Mouse (Mus musculus) limb, embryonic 13.5 days (tissue): ENCODE measurements around the gene Jph4. TPM values are rescaled to one million over a fixed set of nuclear protein-coding genes. Genes with fewer than 3 reads are reported as not detected.
A peak's percentile ranks its signal among the peaks of the same experiment; 100 is the strongest.

Experiments
- ATAC-seq: fragments of 200-750 bp; cut with Nextera tagmentation; 2 replicates; pipeline ENCODE4 v1.8.0; 2017; ENCODE audit warnings: low read depth, moderate number of reproducible peaks, moderate TSS enrichment; ENCODE audit not compliant: low FRiP score
- H3K27ac ChIP-seq: fragments of 300-500 bp; sonication (generic); 2 replicates; pipeline ENCODE4 v1.5.1; 2015; ENCODE audit warnings: inconsistent platforms, mild to moderate bottlenecking, moderate library complexity
- H3K27me3 ChIP-seq: fragments of 300-500 bp; sonication (generic); 2 replicates; pipeline ENCODE4 v1.6.1; 2015; ENCODE audit warnings: mild to moderate bottlenecking, inconsistent platforms
- H3K36me3 ChIP-seq: fragments of 300-500 bp; sonication (generic); 2 replicates; pipeline ENCODE4 v1.6.1; 2015; ENCODE audit warnings: inconsistent platforms, mild to moderate bottlenecking, moderate library complexity
- H3K4me1 ChIP-seq: fragments of 300-500 bp; sonication (generic); 2 replicates; pipeline ENCODE4 v1.6.1; 2015; ENCODE audit warnings: inconsistent platforms
- H3K4me2 ChIP-seq: fragments of 300-500 bp; sonication (generic); replicated peaks from 2 replicates; pipeline ENCODE4 v1.6.1; 2015; ENCODE audit warnings: inconsistent platforms, mild to moderate bottlenecking, moderate library complexity
- H3K4me3 ChIP-seq: fragments of 300-500 bp; sonication (generic); 2 replicates; pipeline ENCODE4 v1.5.1; 2015; ENCODE audit warnings: moderate library complexity, mild to moderate bottlenecking, inconsistent platforms
- H3K9ac ChIP-seq: fragments of 300-500 bp; sonication (generic); 2 replicates; pipeline ENCODE4 v1.6.1; 2015; ENCODE audit warnings: mild to moderate bottlenecking, inconsistent platforms
- H3K9me3 ChIP-seq: fragments of 300-500 bp; sonication (generic); 2 replicates; pipeline ENCODE4 v1.6.1; 2016; ENCODE audit warnings: inconsistent platforms
- WGBS: fragments of 180-500 bp; shearing (Covaris S2); methylation state at CpG from one replicate; pipeline ENCODE4 v1.1.7; 2015; 5-methylcytosine and 5-hydroxymethylcytosine counted together
- polyA plus RNA-seq: library from polyadenylated mRNA; unstranded; fragments of >200 nt; fragmentation: Nextera tagmentation; extraction: Ambion mirVana; gene quantifications from 2 replicates; pipeline ENCODE4 v1.2.1, GENCODE M21; 2015

Jph4 gene
- polyA plus RNA-seq, 1 experiment from 2014 or later, result 2.2 TPM

DNA sequence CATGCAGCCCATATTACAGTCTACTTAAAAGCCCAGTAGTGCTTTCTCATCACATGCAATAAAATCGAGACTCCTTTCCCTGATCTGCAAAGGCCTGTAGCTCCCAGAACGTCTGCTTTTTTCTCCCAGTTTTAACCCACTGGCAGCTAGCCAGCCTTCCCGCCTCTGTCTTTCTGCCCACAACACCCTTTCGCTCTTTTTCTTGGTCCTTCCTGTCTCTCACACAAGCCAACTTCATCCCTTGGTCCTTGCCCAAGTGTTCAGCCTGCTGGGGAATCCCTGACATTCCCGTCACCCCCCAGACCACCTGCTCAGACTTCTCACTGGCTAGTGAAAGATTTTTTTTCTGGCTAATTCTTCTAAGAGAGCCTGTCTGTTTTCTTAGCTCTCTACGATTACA, 40.5 kb downstream of the Jph4 start:
- 40% methylated on average over 6 of the region's 6 CpGs for WGBS
- Histone ChIP-seq H3K4me1 (peaks cover 42% of the 10 kb centered on the region), H3K27ac (no peak overlapping the region), H3K9me3 (no peaks in the 10 kb centered on the region), H3K4me2 (no peak overlapping the region), H3K27me3 (peaks cover 17% of the 10 kb centered on the region), H3K9ac (no peak overlapping the region), H3K36me3 (peaks cover 23% of the 10 kb centered on the region), H3K4me3 (no peak overlapping the region)
- ATAC-seq, result no peak

DNA sequence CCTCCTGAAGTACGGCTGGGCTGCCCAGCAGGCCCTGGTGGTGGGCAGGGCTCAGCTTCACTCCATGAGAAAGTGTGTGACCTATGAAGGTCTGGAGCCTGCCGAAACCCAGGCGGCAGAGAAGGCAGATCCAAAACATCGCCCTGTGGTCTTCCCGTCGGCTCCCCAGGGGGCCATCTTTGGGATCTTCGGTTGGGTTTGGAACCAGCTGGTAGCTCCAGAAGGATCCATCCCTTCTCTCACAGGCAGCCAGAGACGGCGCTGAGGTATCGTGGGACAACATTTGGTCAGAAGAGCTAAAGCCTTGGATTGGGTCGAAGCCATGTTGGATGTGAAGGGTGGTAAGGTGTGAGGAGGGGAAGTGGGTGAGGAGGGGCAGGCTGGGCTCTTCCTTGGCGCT, 42.3 kb downstream of the Jph4 start:
- H3K27me3 ChIP-seq, result peaks cover 17% of the 10 kb centered on the region

DNA sequence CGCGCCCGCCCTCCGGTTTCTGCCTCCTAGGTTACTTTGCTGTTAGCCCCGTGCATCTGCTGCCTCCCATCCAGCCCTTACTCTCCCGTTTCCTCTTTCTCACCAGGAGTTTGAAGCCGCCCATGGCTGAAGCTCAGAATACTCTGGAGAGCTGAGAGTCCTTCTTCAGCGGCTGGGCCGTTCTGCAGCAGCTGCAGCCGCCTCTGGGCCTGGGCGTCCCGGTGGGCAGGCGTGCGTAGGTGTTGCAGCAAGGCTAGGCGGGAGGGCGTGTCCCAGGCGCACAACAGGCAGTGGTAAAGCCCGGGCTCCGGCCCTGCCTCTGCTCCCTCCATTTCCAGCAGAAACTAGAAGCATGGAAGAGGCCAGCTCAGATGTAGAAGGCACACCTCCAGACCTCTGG, 45.0 kb downstream of the Jph4 start:
- H3K27ac ChIP-seq, result no peak overlapping the region
- peaks cover 4% of the 10 kb centered on the region; the same call in 1 of the 2 replicates for H3K27me3 ChIP-seq
- peak overlapping the region; percentile 22 for H3K4me3 ChIP-seq
- peak overlapping the region; percentile 54 for H3K9ac ChIP-seq
- WGBS, result 15% methylated on average over 19 of the region's 19 CpGs
- H3K36me3 ChIP-seq, result peaks cover 46% of the 10 kb centered on the region
- ATAC-seq, result 0 out of 2 replicates have a peak, but pooled peaks have one; percentile 45
- no peaks in the 10 kb centered on the region for H3K9me3 ChIP-seq
- peak overlapping the region; percentile 55 for H3K4me2 ChIP-seq
- H3K4me1 ChIP-seq, result peaks cover 20% of the 10 kb centered on the region

More for the DNA sequence above, 42.3 kb downstream of the Jph4 start:
- no peak overlapping the region for H3K4me3 ChIP-seq
- 92% methylated on average over 12 of the region's 12 CpGs for WGBS
- H3K4me2 ChIP-seq, result no peak overlapping the region
- peaks cover 28% of the 10 kb centered on the region for H3K36me3 ChIP-seq
- no peaks in the 10 kb centered on the region for H3K9me3 ChIP-seq
- peaks cover 39% of the 10 kb centered on the region for H3K4me1 ChIP-seq
- H3K9ac ChIP-seq, result no peak overlapping the region
- no peak overlapping the region for H3K27ac ChIP-seq
- ATAC-seq, result no peak

DNA sequence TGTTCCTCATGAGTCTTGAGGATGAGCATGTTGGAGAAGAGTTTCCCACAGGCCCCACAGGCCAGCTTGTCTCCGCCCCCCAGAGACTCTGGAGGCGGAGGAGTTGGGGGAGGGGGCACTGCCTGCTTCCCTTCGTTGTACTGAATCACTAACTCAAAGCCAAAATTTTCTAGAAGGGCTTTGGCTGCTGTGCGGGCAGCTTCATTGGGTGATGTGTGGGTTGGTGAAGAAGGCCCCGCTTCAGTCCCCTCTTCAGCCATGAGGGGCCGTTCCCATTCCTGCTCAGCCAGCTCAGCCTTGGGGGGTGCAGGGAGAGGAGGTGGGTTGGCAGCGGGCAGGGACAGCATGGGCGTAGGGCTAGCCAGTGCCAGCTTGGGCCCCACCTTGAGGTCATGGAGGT, 50.7 kb downstream of the Jph4 start:
- Histone ChIP-seq H3K9me3 (no peaks in the 10 kb centered on the region), H3K4me2 (no peak overlapping the region), H3K9ac (no peak overlapping the region), H3K36me3 (peaks cover 42% of the 10 kb centered on the region), H3K27ac (no peak overlapping the region), H3K27me3 (no peaks in the 10 kb centered on the region), H3K4me1 (peaks cover 25% of the 10 kb centered on the region), H3K4me3 (no peak overlapping the region)
- WGBS, result 88% methylated on average over 8 of the region's 8 CpGs
- no peak for ATAC-seq

DNA sequence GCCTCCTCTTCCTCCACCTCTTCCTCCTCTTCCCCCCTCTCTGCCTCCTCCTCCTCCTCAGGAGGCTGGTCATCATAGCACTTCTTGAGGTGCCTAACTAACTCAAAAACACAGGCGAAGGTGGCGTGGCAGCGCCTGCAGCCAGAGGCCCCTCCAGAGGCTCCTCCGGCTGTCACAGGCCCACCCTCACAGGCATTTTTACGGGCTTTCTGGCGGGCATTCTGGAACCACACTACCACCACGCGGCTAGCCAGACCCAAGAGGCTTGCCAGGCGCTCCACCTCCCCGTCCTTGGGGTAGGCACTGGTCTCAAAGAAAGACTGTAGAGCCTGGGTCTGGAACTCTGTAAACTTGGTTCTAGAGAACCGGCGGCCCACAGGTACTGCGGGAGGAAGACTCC, 51.3 kb downstream of the Jph4 start:
- Histone ChIP-seq H3K9me3 (no peaks in the 10 kb centered on the region), H3K36me3 (peaks cover 42% of the 10 kb centered on the region), H3K9ac (no peak overlapping the region), H3K27ac (no peak overlapping the region), H3K4me2 (no peak overlapping the region), H3K4me1 (peaks cover 29% of the 10 kb centered on the region), H3K27me3 (no peaks in the 10 kb centered on the region), H3K4me3 (no peak overlapping the region)
- 81% methylated on average over 13 of the region's 13 CpGs for WGBS
- ATAC-seq, result no peak

DNA sequence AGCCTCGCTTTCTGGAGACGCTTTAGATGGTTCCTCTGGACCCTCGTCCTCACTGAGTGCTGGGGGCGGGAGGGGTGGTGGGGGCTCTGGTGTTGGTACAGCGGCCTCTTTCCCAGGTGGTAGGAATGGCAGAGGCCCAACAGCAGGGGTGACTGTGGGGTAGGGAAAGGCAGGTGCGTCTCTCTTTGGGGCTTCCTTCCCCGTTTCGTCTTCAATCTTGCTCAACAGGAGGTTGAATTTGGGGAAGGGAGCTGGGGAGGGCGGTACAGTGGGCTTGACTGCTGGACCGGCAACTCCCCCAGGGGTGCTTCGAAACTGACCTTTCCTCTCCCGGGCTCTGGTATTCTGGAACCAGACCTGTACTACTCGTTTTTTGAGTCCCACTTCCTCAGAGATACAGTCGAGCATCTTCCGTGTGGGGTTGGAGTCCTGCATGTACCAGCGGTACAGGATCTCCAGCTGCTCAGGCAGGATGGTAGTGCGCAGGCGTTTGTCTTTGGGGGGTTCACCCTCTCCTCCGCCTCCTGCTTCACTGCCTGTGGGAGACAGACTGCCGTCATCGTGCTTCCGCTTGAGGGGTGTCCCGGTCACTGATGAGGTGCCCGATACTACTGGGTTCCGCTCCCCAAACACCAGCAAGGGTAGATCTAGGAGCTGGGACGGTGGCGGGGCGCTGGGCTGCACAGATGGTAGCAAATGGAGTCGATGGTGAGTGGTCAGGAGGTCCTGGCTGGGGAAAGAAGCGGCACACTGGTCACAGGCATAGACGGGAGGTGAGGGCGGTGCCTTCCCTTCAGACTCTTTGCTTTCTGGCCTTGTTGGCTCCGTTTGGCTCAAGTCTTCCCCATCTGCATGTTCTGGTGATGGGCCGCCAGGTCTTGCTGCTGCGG, 52.0 kb downstream of the Jph4 start:
- no peak overlapping the region for H3K4me2 ChIP-seq
- H3K9ac ChIP-seq, result no peak overlapping the region
- peaks cover 37% of the 10 kb centered on the region for H3K36me3 ChIP-seq
- H3K27me3 ChIP-seq, result no peaks in the 10 kb centered on the region
- no peaks in the 10 kb centered on the region for H3K9me3 ChIP-seq
- ATAC-seq, result no peak
- 75% methylated on average over 35 of the region's 35 CpGs for WGBS
- H3K4me3 ChIP-seq, result no peak overlapping the region
- H3K4me1 ChIP-seq, result peaks cover 29% of the 10 kb centered on the region
- no peak overlapping the region for H3K27ac ChIP-seq

DNA sequence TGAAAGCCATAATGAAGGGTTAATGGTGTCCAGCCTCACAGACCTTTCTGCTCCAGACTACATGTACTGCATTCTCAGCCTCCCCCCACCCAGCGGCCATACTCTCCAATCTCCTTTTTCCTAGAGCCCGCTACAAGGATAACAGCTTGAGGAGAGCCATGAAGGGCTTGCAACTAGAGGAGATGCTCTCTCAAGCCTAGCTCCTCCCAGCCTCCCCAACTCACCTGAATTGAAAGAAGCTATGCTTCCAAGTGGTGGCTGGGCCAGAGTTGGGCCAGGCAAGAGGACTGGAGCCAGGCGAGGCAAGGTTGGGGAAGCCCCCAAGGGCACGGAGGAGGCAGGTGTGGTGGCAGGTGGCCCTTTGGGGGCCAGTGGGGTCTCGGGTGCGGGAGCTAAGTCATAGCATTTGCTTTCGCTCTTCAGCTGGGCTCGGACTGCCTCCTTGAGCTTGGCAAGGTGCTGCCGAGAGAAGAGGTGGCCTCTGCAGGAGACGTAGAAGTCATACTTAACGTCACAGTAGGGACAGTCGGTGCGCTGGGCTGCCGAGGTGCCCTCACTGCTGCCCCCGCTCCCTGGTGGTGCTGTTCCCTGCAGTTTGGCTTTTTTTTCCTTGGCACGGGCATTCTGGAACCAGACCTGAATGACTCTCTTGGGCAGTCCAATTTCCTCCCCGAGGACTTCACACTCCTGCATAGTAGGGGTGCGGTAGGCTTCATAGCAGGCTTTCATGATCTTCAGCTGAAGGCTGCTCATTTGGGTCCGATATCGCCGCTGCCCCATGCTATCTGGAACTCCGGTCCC, 53.0 kb downstream of the Jph4 start:
- Histone ChIP-seq H3K36me3 (peaks cover 37% of the 10 kb centered on the region), H3K27ac (no peak overlapping the region), H3K4me1 (peaks cover 29% of the 10 kb centered on the region), H3K4me3 (no peak overlapping the region), H3K4me2 (no peak overlapping the region), H3K9me3 (no peaks in the 10 kb centered on the region), H3K27me3 (no peaks in the 10 kb centered on the region), H3K9ac (no peak overlapping the region)
- ATAC-seq, result no peak
- 83% methylated on average over 22 of the region's 22 CpGs for WGBS

DNA sequence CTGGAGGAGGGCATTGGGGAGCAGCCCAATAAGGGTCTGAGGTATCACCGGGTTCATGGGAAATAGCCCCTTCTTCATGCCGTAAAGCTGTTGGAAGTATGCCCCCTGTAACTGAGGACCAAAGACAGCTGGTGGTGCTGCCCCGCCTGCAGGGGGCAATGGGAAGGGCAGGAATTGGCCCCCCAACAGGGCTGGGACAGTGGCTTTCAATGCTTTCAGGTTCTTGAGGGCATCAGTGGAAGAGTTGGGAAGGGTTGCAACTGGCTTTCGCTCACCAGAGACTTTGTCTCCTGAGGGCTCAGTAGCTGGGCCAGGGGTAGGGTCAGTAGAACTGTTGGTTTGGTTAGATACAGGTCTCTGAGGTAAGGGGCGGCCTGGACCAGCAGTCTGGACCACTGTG, 53.6 kb downstream of the Jph4 start:
- Histone ChIP-seq H3K36me3 (peaks cover 31% of the 10 kb centered on the region), H3K27ac (no peak overlapping the region; the same call in 1 of the 2 replicates), H3K9me3 (no peaks in the 10 kb centered on the region), H3K4me2 (peak overlapping the region; percentile 58), H3K9ac (peak overlapping the region; percentile 39; the same call in 1 of the 2 replicates), H3K4me1 (peaks cover 29% of the 10 kb centered on the region), H3K27me3 (no peaks in the 10 kb centered on the region), H3K4me3 (peak overlapping the region; percentile 21; the same call in 1 of the 2 replicates)
- ATAC-seq, result no peak
- 81% methylated on average over 5 of the region's 5 CpGs for WGBS

DNA sequence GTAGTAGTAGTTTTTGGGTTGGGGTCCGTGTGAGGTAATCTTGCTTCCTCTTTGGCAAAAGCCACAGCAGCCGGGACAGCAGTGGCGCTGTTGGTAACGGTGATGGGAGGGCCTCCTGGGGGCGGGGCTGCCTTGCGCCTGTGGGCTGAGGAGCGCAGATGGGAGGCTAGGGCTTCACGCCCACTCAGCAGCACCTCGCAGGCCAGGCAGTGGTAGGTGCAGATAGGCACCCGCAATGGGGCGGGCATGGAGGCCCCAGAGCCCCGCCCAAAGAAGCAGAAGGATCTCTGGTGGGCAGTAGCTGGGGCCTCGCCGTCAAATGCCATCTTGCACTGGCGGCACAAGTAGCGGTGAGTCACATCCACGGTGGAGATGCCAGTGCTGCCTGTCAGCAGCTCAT, 54.1 kb downstream of the Jph4 start:
- WGBS, result 13% methylated on average over 17 of the region's 17 CpGs
- peak overlapping the region; percentile 39; the same call in 1 of the 2 replicates for H3K9ac ChIP-seq
- ATAC-seq, result peak; percentile 63; the same call in 1 of the 2 replicates

DNA sequence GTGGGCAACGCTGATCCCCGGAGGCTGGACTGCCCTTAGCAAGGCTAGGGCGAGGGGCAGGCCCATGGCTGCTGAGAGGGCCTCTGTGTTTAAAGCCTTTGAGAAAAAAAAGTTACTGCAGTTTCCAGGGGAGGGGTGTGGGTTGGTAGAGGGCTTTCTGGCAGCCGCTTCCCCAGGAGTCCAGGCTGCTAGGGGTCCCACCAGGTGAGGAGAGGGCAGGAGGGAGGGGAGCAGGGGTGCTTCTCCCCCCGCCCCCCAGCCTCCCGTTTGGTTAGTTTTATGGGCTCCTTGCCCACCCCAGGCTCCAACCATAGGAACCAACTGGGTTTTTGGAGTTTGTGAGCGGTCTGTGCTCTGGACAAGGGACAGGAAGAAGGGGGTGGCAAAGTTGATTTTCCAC, 54.9 kb downstream of the Jph4 start:
- Histone ChIP-seq H3K27me3 (no peaks in the 10 kb centered on the region), H3K4me1 (peaks cover 29% of the 10 kb centered on the region), H3K27ac (peak overlapping the region; percentile 55), H3K9me3 (no peaks in the 10 kb centered on the region), H3K4me2 (peak overlapping the region; percentile 58), H3K9ac (0 out of 2 replicates have a peak overlapping the region, but pooled peaks have one; percentile 39), H3K4me3 (no peak overlapping the region), H3K36me3 (peaks cover 20% of the 10 kb centered on the region)
- 0 out of 2 replicates have a peak, but pooled peaks have one; percentile 33 for ATAC-seq
- WGBS, result 27% methylated on average over 7 of the region's 7 CpGs

More for the DNA sequence above, 54.1 kb downstream of the Jph4 start:
- no peaks in the 10 kb centered on the region for H3K9me3 ChIP-seq
- peak overlapping the region; percentile 55; the same call in 1 of the 2 replicates for H3K27ac ChIP-seq
- peaks cover 29% of the 10 kb centered on the region for H3K4me1 ChIP-seq
- no peaks in the 10 kb centered on the region for H3K27me3 ChIP-seq
- peaks cover 27% of the 10 kb centered on the region for H3K36me3 ChIP-seq
- H3K4me3 ChIP-seq, result peak overlapping the region; percentile 21
- H3K4me2 ChIP-seq, result peak overlapping the region; percentile 58

DNA sequence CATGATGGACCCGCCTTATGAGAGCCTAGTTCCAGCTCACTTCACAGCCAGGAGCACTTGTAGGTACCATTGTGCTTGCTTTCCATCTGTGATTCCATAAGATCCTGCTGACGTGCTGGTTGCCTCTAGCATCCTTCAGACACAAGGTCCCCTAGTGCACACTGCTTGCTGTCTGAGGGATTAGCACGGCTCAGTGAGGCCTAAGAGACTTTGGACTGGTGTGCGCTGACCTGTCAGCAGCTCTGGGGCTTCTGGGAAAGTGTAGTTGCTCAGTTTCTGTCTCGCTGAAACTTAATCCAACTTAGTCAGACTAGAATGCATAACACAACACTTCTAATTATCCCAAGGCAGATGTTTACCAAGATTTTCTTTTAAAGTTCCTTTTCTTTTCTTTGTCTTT, 56.8 kb downstream of the Jph4 start:
- peaks cover 2% of the 10 kb centered on the region for H3K36me3 ChIP-seq
- no peaks in the 10 kb centered on the region for H3K9me3 ChIP-seq
- H3K27me3 ChIP-seq, result no peaks in the 10 kb centered on the region
- 67% methylated on average over 5 of the region's 5 CpGs for WGBS
- no peak overlapping the region for H3K9ac ChIP-seq
- H3K4me2 ChIP-seq, result no peak overlapping the region
- H3K4me1 ChIP-seq, result peaks cover 29% of the 10 kb centered on the region
- H3K27ac ChIP-seq, result no peak overlapping the region
- ATAC-seq, result no peak
- H3K4me3 ChIP-seq, result no peak overlapping the region

DNA sequence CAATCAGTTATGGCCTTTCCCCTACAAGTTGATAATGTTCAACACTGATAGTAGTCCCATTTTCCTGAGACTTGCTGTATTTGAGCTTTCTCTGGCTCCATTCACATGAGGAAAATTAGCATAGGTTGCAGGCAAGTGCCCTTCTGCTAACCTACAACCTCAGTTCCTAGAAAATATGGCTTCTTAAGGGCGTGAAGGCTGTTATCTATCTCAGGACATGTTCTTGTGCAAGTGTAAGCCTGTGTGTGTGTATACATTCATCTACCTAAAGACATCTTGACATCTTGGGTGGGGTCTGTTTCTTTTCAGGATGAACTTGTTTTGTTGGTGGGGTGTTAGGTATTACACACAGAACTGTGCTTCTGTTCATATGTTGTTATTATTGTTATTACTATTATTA, 57.7 kb downstream of the Jph4 start:
- Histone ChIP-seq H3K4me3 (no peak overlapping the region), H3K4me2 (no peak overlapping the region), H3K9me3 (no peaks in the 10 kb centered on the region), H3K27me3 (no peaks in the 10 kb centered on the region), H3K27ac (no peak overlapping the region), H3K4me1 (peaks cover 29% of the 10 kb centered on the region), H3K36me3 (no peaks in the 10 kb centered on the region; the same call in 1 of the 2 replicates), H3K9ac (no peak overlapping the region)
- no peak for ATAC-seq
- 70% methylated on average over 1 of the region's 1 CpGs for WGBS
